Mouse (Mus musculus) forebrain, embryonic 15.5 days (tissue): ENCODE measurements at regions not wholly inside any gene's neighbourhood (a gene's known extent, or its start where the extent isn't known, plus 50 kb on each side); places are given as distances from the start of the nearest gene placed in this dataset.
"Not testable (repeated sequence)": the region's sequence is repeated elsewhere in the genome, so short reads cannot be mapped to it uniquely, and the experiment has no call there.

Experiments used
- ATAC-seq: fragments of 200-750 bp; cut with Nextera tagmentation; replicated peaks from 2 replicates; pipeline ENCODE4 v1.8.0; 2017; ENCODE audit warnings: mild to moderate bottlenecking, moderate TSS enrichment, moderate library complexity
- H3K27ac ChIP-seq: fragments of 300-500 bp; sonication (generic); replicated peaks from 2 replicates; pipeline ENCODE4 v1.5.1; 2015; ENCODE audit warnings: mild to moderate bottlenecking, inconsistent platforms
- H3K27me3 ChIP-seq: fragments of 300-500 bp; sonication (generic); 2 replicates; pipeline ENCODE4 v1.6.1; 2015; ENCODE audit warnings: inconsistent platforms
- H3K36me3 ChIP-seq: fragments of 300-500 bp; sonication (generic); 2 replicates; pipeline ENCODE4 v1.6.1; 2015; ENCODE audit warnings: mild to moderate bottlenecking, inconsistent platforms
- H3K4me1 ChIP-seq: fragments of 300-500 bp; sonication (generic); 2 replicates; pipeline ENCODE4 v1.6.1; 2015; ENCODE audit warnings: inconsistent platforms
- H3K4me2 ChIP-seq: fragments of 300-500 bp; sonication (generic); replicated peaks from 2 replicates; pipeline ENCODE4 v1.6.1; 2015; ENCODE audit warnings: mild to moderate bottlenecking, inconsistent platforms
- H3K4me3 ChIP-seq: fragments of 300-500 bp; sonication (generic); 2 replicates; pipeline ENCODE4 v1.5.1; 2015; ENCODE audit warnings: mild to moderate bottlenecking, inconsistent platforms
- H3K9ac ChIP-seq: fragments of 300-500 bp; sonication (generic); replicated peaks from 2 replicates; pipeline ENCODE4 v1.6.1; 2015; ENCODE audit warnings: mild to moderate bottlenecking, inconsistent platforms
- H3K9me3 ChIP-seq: fragments of 300-500 bp; sonication (generic); 2 replicates; pipeline ENCODE4 v1.6.1; 2016; ENCODE audit warnings: inconsistent platforms
- WGBS: fragments of 180-500 bp; shearing (Covaris S2); methylation state at CpG from one replicate; pipeline ENCODE4 v1.1.7; 2015; ENCODE audit warnings: mixed read lengths; 5-methylcytosine and 5-hydroxymethylcytosine counted together

GRCm38 (mm10) chr6:67790742-67791141, 255.1 kb upstream of the Tacstd2 start:
- H3K4me2 ChIP-seq = no peak overlapping the region
- no peak for ATAC-seq
- H3K9me3 ChIP-seq = no peaks in the 10 kb centered on the region
- 93% methylated on average over 1 of the region's 1 CpGs for WGBS
- no peak overlapping the region for H3K27ac ChIP-seq
- no peak overlapping the region for H3K4me3 ChIP-seq
- no peaks in the 10 kb centered on the region for H3K27me3 ChIP-seq
- no peaks in the 10 kb centered on the region for H3K4me1 ChIP-seq
- H3K9ac ChIP-seq = no peak overlapping the region
- no peaks in the 10 kb centered on the region for H3K36me3 ChIP-seq

DNA sequence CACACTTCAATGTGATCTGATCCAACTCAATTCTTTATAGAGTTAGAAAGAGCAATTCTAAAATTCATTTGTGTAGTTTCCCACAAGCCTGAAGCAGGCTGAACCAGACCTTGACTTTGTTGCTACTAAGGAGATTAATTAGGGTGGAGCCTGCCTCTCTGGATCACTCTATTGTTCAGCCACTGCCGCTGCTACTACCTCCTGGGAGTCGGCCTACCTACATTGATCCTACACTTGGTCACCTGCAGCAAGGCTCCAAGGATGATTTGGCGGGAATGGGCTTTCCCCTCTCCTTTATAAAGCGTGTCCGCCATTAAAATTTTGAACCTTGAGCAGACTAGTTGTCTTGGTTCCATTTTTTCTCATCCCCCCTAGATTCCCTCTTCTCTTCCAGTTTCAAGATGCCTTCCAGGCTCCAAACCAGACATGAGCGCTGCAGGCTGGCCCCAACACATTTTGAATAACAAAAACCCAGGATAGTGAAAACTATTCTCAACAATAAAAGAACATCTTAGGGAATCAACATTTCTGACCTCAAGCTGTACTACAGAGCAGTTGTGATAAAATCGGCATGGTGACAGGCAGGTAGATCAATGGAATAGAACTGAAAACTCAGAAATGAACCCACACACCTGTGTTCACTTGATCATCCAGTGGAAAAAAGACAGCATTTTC, 251.6 kb upstream of the Tacstd2 start:
- Histone ChIP-seq H3K27me3 (no peaks in the 10 kb centered on the region), H3K36me3 (no peaks in the 10 kb centered on the region), H3K9ac (no peak overlapping the region), H3K9me3 (no peaks in the 10 kb centered on the region), H3K27ac (no peak overlapping the region), H3K4me3 (no peak overlapping the region), H3K4me1 (no peaks in the 10 kb centered on the region), H3K4me2 (no peak overlapping the region)
- WGBS = 71% methylated on average over 7 of the region's 7 CpGs
- no peak for ATAC-seq

DNA sequence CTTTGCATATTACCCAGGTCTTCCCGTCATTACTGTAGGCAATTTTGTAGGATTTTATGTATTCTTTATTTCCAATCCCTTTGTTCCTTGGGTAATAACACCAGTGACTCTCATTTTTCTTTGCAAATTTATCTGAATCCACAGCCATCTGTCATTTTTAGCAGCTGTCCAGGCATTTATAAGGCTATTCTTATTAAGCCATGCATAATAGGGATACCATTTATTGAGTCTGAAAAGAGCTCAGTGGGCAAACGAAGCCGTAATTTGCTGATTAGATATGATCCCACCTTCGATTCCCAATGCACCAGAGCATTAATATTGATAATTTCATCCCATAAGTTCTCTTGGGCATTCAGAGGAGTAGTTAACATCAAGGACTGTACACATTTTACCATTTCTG, 243.3 kb upstream of the Tacstd2 start:
- H3K4me2 ChIP-seq = no peak overlapping the region
- H3K27ac ChIP-seq = no peak overlapping the region
- no peaks in the 10 kb centered on the region for H3K4me1 ChIP-seq
- H3K9ac ChIP-seq = no peak overlapping the region
- 80% methylated on average over 4 of the region's 4 CpGs for WGBS
- no peaks in the 10 kb centered on the region for H3K36me3 ChIP-seq
- no peak for ATAC-seq
- H3K9me3 ChIP-seq = no peaks in the 10 kb centered on the region
- H3K4me3 ChIP-seq = no peak overlapping the region
- no peaks in the 10 kb centered on the region for H3K27me3 ChIP-seq

DNA sequence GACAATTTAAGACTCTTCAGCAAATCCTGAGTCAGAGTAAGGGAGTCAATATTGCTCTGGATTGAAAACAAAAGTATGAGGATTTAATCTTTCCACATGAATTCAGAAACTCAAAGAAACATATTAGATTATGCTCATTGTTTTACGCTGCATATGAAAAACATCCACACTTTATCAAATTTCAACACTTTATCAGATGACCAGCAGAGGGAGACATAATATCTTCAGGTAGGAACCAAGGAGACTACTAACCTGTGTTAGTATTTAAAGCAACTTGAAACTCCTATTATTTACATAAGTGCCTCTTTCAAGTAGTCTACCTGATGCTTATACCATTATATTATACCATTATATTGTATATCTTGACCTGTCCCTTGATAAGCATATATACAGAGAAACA, 218.5 kb upstream of the Tacstd2 start:
- H3K4me2 ChIP-seq, ATAC-seq, H3K4me3 ChIP-seq, H3K36me3 ChIP-seq, H3K4me1 ChIP-seq, H3K9ac ChIP-seq, H3K27me3 ChIP-seq, H3K27ac ChIP-seq, H3K9me3 ChIP-seq: not testable (repeated sequence)
- WGBS = 82% methylated on average over 1 of the region's 1 CpGs

- Histone ChIP-seq H3K9ac (no peak overlapping the region), H3K4me2 (no peak overlapping the region), H3K9me3 (no peaks in the 10 kb centered on the region), H3K4me1 (no peaks in the 10 kb centered on the region), H3K27me3 (no peaks in the 10 kb centered on the region), H3K36me3 (no peaks in the 10 kb centered on the region), H3K4me3 (no peak overlapping the region), H3K27ac (no peak overlapping the region)
- WGBS = 85% methylated on average over 1 of the region's 1 CpGs
- no peak for ATAC-seq
Measured at GRCm38 (mm10) chr6:67725611-67726010, 190.0 kb upstream of the Tacstd2 start.

DNA sequence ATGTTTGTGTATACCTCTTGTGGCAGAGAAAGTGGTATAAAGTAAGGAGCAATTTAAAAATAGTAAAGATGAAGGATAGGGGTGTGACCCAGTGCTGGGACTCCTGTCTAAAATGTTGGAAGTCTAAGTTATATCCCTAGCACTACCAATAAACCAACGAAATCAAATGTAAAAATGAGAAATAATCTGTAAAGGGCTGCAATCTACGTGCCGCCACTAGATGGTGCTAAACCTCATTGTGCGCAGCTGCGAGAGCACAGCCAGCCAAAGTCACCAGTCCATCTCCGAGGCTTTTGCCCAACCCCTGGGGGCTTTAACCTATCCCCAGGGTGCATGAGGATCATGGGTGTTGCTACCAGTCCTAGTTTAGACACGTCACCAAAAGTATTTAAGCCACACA, 163.4 kb upstream of the Tacstd2 start:
- H3K9me3 ChIP-seq, H3K36me3 ChIP-seq, H3K4me2 ChIP-seq, H3K4me3 ChIP-seq, H3K27ac ChIP-seq, H3K27me3 ChIP-seq, H3K9ac ChIP-seq, H3K4me1 ChIP-seq, ATAC-seq: not testable (repeated sequence)
- 11% methylated on average over 6 of the region's 7 CpGs for WGBS

- not testable (repeated sequence) for H3K4me1 ChIP-seq, H3K4me2 ChIP-seq, H3K4me3 ChIP-seq, H3K27me3 ChIP-seq, H3K36me3 ChIP-seq, H3K9me3 ChIP-seq, H3K27ac ChIP-seq, H3K9ac ChIP-seq, ATAC-seq
- WGBS = 53% methylated on average over 3 of the region's 3 CpGs
Measured at GRCm38 (mm10) chr6:67690997-67691396, 155.4 kb upstream of the Tacstd2 start.

DNA sequence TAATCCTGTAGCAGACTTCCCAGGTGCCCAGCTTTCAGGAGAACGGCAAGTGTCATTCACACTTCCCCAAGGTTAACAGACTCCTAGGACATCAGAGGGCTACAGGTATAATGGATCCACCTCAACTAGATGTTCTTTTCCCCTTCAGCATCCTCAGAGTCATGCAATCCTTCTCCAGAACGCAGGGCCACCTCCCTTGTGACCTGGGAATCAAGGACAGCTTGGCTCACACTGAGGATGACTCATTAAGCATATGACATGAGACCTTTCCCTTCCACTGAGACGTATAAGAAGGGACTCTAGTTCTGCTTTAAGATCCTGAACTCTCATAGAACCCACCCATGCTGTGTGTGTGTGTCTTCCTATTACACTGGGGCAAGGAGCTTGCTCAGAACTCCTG, 147.5 kb upstream of the Tacstd2 start:
- WGBS = 74% methylated on average over 3 of the region's 3 CpGs

GRCm38 (mm10) chr6:67681641-67682040, 146.0 kb upstream of the Tacstd2 start:
- not testable (repeated sequence) for H3K9ac ChIP-seq, H3K4me3 ChIP-seq, H3K9me3 ChIP-seq, H3K4me2 ChIP-seq, H3K27ac ChIP-seq, H3K4me1 ChIP-seq, ATAC-seq, H3K36me3 ChIP-seq, H3K27me3 ChIP-seq
- 68% methylated on average over 10 of the region's 10 CpGs for WGBS

More for the DNA sequence above, 147.5 kb upstream of the Tacstd2 start:
- not testable (repeated sequence) for H3K4me1 ChIP-seq, ATAC-seq, H3K27ac ChIP-seq, H3K9ac ChIP-seq, H3K4me2 ChIP-seq, H3K9me3 ChIP-seq, H3K36me3 ChIP-seq, H3K27me3 ChIP-seq, H3K4me3 ChIP-seq

DNA sequence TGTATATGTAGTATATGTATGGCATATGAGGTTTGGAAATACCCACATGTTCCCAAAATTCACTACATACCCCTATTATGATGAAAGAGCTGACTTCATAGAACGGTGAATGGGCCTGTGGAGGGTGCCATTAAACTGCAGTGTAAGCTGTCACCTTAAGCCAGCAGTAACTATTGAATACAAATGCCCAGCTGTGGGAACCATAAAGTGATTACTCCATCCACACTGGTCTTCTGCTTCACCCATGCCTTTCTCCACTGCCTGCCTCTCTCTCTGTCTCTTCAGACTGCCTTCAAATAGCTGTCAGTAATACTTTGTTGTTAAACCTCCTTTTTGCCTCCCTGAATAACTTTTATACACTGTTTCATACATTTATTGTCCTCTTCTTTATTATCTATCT, 143.5 kb upstream of the Tacstd2 start:
- H3K27ac ChIP-seq, H3K9me3 ChIP-seq, H3K9ac ChIP-seq, H3K4me3 ChIP-seq, H3K4me1 ChIP-seq, H3K4me2 ChIP-seq, H3K27me3 ChIP-seq, H3K36me3 ChIP-seq: not testable (repeated sequence)
- 37% methylated on average over 1 of the region's 1 CpGs for WGBS
- ATAC-seq = 0 out of 2 replicates have a peak, but pooled peaks have one; percentile 41

- ATAC-seq, H3K27me3 ChIP-seq, H3K36me3 ChIP-seq, H3K4me2 ChIP-seq, H3K9ac ChIP-seq, H3K4me1 ChIP-seq, H3K27ac ChIP-seq, H3K4me3 ChIP-seq, H3K9me3 ChIP-seq: not testable (repeated sequence)
- 94% methylated on average over 4 of the region's 4 CpGs for WGBS
Measured at GRCm38 (mm10) chr6:67674717-67675116, 139.1 kb upstream of the Tacstd2 start.

- WGBS = 74% methylated on average over 2 of the region's 2 CpGs
- H3K4me1 ChIP-seq, H3K27me3 ChIP-seq, H3K9ac ChIP-seq, H3K4me2 ChIP-seq, H3K4me3 ChIP-seq, H3K9me3 ChIP-seq, H3K36me3 ChIP-seq, H3K27ac ChIP-seq, ATAC-seq: not testable (repeated sequence)
Measured at GRCm38 (mm10) chr6:67673316-67673715, 137.7 kb upstream of the Tacstd2 start.

DNA sequence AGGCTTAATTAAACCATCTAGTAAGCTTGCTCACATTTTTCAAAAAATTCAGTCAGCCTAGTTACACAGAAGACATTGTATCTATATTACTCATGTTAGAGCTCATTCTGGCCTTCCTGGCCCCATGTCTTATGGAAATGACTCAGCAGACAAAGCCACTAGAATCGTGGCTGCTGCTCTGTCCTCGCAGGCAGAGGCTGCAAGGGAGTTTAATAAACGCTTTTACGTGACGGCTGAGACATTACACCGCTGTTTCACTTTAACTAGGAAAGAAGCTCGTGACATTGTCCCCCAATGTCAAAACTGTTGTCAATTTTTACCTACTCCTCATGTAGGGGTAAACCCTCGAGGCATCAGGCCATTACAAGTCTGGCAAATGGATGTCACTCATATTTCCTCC, 132.5 kb upstream of the Tacstd2 start:
- H3K4me1 ChIP-seq, H3K4me2 ChIP-seq, H3K9ac ChIP-seq, H3K4me3 ChIP-seq, H3K27me3 ChIP-seq, ATAC-seq, H3K27ac ChIP-seq, H3K36me3 ChIP-seq, H3K9me3 ChIP-seq: not testable (repeated sequence)
- 85% methylated on average over 8 of the region's 8 CpGs for WGBS
